Mouse (Mus musculus): ENCODE data around the gene Cd6.

Gene Cd6

DNA sequence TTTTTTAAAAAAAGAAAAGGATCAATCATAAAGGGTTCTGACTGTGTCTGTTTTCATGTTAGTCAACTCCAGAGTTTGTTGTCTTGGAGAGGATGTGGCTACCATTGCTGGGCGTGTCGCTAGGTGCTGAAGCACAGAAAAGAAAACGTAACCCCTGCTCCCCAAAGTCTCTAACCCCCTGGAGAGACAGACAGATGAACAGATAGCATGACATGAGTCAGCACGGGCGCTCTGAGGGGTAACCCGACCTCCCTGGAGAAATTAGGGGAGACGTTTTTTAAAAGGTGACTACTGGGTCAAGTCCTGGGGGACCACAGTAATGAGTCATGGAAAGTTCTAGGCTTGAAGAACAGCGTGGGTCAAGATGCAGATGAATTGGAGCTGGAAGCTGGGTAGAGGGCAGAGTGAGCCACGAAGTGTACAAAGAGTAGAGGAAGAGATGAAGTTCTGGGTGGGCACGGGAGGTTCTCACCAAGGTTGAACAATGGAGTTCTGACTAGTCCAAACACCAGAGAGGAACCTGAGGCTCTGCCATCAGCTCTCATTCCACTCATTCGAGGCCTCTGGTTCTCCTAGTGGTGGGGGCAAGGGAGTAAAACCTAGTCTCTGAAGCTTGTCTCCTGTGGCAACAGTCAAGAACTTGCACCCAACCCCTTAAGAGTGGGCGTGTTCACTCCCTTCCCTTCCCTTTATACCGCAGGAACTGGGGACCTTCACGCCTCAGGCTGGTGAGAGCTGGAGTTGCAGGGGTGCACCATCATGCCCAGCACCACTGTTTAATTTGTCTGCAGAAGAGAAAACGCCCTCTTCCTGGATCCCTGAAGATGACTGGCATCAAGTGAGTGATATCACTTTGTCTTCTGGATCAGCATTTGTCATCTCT is 9.4 kb upstream of the Cd6 start, which contains the start of gene Slc15a3:
Slc15a3 (plus strand) TSS at position 718 of the 883 bp plus-strand sequence.
- in situ Hi-C loops (cut with MboI, MseI): no loop called here

DNA sequence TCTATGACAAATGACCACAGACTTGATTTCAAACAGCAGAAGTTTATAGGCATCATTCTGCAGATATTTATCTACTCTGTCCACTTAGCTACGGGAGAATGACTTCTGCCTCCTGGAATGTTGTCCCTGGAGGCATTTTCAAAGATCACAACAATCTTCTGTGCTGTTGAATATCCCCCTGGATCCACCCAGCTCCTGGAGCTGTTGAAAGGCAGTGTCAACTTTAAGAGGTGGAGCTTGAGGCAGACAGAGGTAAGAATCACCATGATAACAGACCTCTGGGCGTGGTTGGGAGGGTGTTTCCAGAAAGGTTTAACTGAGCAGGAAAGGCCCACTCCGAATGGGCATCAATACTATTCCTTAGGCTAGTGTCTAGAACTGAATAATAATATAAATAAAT is 5.8 kb upstream of the Cd6 start:
- in situ Hi-C loops (cut with MboI, MseI): no loop called here

DNA sequence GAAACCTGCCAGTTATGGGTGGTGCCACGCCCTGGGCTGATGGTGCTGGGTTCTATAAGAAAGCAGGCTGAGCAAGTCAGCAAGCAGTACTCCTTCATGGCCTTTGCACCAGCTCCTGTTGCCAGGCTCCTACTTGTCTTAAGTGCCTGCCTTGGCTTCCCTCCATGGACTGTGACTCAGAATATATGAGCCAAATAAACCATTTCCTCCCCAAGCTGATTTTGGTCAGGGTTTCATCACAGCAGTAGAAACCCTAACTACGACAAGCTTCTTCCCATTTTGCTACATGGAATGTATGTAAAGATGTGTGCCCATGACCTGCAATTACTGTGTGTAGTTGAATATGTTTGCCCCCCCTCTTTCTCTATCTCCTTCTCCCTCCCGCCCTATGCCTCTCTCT is 3.8 kb upstream of the Cd6 start:
- in situ Hi-C loops (cut with MboI, MseI): no loop called here

DNA sequence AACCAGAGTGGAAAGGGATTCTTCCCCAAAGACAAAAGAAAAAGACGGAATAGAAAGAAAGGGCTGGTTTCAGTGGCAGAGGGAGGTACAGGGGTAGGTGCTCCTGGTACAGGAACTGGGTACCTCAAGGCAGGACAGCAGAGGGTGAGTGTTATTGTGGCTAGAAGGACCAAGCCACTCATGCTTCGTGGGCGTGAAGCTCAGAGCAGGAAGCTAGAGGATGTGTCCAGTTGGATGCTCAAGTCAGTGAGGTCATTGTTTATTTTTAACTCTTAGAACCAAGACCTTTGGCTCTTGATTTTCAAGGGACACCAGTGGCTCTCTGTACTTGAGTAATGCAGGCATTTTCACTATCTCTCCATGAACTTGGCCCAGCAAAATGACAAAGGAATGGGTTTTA is 2.2 kb upstream of the Cd6 start:
- in situ Hi-C loops (cut with MboI, MseI): no loop called here

DNA sequence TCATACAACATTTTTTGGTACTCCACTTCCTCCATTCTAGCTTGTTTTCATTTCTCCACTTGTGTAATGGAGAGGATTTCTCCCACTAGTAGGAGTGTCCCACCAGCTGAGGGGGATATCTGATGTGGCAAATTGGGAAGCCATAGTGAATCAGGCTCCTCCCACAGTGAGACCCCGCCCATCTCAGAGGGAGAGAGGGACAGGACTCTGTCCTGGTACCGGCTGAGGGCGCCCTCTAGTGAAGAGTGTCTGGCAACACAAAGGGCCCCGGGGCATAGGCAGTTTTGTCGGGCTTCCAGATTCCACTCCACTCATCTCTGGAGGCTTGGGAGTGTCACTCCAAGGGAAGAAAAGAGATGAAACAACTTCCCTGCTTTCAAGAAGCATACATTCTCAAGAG is 1.6 kb upstream of the Cd6 start:
- in situ Hi-C loops (cut with MboI, MseI): no loop called here

DNA sequence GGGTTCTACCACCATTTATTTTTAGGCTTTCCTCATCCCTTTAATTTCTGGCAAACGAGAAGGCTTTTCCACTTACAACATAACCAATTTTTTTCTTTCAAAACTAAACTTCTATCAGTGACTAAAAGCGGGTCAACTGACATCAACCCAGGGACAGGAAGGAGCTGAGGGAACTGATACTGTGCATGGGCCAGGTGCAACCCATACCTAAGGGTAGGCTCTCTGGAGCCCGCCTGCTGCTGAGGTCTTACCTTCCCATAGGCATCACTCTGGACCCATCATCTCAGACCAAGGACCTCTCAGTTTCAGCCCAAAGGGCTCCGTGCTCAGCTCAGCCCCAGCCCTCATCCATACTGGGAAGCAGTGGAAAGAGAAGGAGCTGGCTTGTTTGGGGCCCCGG is 1.5 kb downstream of the Cd6 start:
- in situ Hi-C loops (cut with MboI, MseI): loop anchor here (5.0 kb wide), 1 partner anchor 91 kb away; the partner anchor contains the start of gene Cd5 (in 2 of the 2)

DNA sequence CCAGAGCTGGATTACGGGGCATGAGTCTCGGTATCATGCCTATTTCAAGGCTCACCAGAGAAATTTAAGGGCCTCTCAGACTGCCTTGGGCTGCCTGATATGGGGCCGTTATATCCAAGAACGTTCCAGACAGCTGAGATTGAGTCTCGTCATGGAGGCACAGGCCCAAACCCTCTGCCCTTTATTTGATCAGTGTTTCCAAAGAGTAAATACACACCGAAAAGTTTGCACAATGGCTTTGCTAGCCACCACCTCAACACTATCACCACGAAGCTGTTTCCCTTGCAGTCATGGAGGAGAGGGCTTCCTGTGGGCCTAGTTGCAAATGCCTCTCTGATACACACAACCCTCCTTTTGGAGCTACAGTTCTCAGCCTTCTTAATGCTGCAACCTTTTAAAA is 5.8 kb downstream of the Cd6 start:
- in situ Hi-C loops (cut with MboI, MseI): no loop called here

DNA sequence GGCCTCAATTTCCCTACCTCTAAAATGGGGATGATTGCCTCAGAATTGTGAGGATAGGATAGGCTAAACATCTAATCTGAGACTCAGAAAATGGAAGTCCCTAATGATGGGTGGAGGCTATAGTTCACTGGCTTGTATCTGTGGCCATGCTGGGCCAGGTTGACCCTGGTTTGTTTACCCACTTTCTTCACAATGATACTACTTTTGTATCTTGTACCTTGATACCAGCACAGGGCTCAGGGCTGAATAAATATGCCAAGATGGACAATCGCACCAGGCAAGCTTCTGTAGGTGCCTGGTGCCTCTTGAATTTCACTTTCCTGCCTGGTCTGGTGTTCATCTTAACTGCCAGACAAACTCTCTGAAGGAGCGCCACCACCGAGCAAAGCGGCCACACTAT is 7.3 kb downstream of the Cd6 start:
- in situ Hi-C loops (cut with MboI, MseI): no loop called here

DNA sequence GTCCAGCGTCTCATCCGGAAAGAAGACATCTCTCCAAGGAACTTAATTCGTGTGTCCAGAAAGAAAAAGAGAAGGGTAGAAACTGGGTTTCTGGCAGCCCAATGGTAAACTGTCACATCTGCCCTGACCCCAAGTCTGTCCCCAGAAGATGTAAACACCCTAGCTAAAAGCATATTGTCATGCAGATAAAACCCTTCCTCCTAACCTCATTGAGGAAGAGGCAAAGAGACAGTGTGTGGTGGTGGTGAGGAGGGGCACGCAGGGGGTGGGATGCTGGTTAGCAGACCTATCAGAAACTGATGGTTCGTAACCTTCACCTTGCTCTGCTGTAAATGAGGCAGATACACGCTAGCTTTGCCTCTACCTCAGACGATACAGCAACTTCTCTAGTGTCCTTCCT is 8.5 kb downstream of the Cd6 start:
- in situ Hi-C loops (cut with MboI, MseI): no loop called here

DNA sequence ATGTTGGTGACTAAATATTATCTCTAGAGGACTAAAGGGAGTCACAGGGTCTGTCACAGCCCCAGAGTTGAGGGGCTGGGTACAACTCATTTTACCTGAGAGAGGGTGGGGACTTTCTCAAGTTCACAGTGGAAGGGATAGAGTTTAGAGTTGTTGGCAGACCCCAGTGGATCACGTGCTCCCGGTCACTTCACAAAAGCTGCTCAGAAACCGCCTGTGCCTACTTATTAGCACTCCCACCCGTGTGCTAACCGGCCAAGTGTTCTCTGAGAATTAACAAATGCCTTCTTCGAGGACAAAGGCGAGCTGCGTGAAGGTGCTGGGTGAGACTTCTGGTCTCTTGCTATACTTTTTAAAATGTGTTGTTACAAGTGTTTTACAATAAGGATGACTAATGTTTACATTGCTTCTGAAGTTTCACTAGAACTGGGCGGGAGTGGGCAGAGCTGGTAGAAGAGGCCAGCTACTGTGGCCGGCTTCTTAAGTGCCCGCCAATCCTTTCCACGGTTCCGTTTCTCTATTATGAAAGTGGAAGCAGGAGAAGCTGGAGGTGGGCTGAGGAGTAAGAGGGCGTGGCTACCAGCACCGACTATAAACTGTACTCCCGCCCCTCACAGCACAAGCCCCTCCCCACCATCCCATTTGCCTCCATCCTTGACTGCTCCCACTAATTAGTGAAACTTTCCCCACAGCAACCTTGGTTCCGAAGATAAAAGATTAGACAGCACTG is 11.5 kb downstream of the Cd6 start:
- in situ Hi-C loops (cut with MboI, MseI): no loop called here

DNA sequence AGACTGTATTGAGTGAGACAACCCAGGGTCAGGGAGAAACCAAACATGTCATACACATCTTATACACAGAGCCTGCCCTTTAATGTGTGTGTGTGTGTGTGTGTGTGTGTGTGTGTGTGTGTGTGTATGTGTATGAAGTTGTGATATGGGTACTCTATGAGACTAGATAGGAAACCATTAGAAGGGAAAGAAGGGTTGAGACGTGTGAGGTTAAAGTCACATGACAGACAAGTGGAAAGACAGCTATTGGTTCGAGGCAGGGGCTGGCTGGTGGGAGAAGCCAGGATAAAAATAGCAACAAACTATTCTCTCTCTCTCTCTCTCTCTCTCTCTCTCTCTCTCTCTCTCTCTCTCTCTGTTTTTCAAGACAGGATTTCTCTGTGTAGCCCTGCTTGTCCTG is 13.4 kb downstream of the Cd6 start:
- in situ Hi-C loops (cut with MboI, MseI): no loop called here

DNA sequence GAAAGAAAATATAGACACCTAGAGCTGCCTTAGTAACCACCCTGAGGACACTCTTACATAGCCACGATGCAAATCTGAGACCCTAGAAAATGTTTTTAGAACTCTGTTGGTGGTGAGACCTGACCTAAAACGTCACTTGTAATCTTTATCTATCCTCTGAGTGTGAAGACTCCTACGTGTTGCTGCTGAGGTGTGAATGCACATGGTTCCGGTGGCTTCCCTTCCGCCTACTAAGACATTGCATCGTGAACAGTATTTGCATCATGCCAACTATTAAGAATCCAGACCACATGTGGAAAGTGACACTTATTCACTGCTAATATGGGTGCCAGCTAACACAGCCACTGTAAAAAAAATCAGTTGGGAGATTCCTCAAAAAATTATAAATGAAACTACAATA is 14.0 kb downstream of the Cd6 start:
- in situ Hi-C loops (cut with MboI, MseI): no loop called here

DNA sequence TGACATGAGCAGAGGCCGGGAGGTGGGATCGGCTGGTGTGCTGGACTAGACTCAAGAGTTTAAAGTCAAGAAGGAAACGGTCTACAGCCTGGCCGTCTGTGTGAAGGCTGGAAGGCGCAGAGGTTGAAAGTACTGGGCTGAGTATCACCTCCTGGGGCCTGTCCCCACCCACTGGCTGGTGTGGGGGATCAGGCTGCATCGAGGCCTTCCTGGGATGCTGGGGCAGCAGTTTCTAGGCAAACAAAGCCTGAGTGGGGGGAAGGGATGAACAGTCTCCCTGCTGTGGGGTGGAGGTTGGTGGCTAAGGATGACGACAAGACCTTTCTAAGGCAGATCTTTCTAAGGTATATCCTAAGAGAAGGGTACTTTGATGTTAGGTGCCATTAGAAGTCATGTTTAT is 16.0 kb downstream of the Cd6 start:
- in situ Hi-C loops (cut with MboI, MseI): no loop called here

DNA sequence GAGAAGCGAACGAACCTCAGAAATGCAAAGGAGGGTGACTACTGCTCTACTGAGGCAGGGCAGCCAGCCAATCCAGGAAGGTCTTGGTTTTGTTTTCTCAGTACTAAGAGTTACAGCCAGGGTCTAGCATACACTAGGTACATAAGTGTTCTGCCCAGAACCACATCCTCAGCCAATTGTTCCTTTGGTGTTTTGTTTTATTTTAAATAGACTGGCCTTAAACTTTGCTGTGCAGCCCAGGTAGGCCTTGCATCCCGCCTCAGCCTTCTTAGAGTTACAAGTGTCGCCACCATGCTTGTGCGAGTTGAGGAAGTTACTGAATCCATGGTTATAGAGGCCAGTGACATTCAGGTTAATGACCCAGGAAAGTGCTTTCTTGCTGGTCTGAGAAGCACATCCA is 16.8 kb downstream of the Cd6 start:
- in situ Hi-C loops (cut with MboI, MseI): no loop called here

DNA sequence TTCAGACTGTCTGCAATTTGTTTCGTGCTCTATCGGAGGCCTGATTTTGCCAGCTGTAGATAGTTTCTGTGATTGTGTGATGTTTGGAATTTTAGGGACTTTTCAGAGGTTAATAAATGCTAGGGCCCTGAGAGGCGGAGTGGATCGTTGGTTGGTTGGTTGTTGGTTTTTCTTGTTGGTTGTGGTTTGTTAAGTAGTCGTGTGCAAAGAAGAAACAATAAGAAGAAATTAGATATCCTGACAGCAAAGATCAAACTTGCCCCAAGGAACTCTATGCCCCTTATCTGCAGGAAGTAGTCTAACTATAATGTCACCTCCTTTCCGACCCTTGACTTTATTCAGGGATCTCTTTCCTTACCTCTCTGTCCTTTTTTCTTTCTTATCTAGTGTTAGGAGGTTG is 18.4 kb downstream of the Cd6 start:
- in situ Hi-C loops (cut with MboI, MseI): no loop called here

DNA sequence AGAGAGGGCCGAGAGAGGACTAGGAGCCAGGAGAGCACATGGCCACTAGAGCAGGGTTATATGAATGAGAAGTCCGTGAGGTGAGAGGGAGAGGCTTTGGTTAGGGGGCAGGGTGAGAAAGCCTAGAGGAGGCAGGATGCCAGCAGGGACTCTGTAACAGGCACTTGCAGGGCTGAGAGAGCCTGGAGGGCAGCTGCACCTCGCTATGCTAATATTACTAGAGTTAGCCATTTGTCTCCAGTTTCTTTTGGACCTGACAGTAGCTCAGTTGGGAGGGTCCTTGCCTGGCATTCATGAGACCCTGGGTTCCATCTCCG is 19.7 kb downstream of the Cd6 start:
- in situ Hi-C loops (cut with MboI, MseI): no loop called here

DNA sequence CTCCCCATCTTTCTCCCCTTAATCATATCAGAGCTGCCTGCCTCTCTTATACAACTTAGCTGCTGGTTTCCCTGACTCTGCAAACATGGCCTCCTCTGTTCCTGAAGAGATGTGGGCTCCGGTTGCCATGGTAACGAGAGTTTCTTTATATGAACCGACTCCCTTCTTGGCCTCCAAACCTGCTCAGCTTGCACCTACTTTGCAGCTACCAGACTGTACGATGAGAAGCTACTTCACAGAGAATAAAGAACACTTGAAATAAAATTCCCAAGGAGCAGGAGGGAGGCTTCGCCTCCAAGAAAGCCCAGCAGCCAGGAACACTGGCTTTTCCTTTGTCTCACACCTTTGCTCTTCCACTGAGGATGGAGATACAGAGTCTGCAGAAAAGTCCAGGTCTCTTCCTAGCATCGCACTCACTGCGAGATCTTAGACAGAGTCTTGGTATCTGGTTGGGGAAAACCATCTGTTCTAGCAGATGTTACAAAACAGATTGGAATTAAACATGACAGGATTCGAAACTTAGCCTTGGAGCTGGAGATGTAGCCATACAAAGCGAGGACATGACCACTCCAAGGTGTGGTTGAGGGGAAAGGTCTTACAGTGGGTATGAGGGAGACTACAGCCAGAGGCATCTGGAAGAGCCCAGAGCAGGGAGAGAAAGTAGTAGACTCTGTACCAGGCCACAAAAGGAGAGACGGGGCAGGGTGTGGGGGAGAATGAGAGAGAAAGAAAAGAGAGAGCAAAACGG is 20.3 kb downstream of the Cd6 start:
- in situ Hi-C loops (cut with MboI, MseI): no loop called here

DNA sequence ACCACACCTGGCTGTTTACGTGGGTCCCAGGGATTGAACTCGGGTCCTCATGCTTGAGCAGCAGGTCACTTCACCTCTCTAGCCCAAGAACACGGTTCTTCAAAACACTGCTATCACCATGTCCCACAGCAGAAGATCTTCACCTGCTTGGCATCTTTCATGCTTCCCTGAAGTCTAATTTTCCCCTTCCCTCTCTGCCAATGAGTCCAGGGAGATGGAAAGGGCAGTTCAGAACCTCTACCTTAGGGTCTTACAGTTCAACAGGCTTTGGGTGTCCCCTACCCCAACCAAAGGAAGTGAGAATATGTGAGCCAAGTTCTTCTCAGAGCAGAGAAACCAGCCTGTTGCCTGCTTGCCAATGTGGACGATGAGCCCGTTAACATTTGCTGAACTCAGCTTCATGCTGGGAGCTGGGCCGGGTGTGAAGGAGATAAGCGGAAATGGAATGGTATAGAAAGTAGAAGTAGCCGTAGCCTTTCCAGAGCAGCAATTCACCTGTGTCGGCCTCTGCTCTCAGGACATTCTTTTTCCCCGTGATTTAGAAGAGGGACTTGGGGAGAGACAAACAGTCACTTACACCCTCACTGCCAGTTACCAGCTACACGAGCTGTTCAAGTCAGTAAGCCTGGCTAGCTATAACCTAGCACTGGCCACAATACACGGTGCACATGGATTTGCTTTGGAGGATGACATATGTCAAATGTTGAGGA is 21.2 kb downstream of the Cd6 start:
- in situ Hi-C loops (cut with MboI, MseI): no loop called here

DNA sequence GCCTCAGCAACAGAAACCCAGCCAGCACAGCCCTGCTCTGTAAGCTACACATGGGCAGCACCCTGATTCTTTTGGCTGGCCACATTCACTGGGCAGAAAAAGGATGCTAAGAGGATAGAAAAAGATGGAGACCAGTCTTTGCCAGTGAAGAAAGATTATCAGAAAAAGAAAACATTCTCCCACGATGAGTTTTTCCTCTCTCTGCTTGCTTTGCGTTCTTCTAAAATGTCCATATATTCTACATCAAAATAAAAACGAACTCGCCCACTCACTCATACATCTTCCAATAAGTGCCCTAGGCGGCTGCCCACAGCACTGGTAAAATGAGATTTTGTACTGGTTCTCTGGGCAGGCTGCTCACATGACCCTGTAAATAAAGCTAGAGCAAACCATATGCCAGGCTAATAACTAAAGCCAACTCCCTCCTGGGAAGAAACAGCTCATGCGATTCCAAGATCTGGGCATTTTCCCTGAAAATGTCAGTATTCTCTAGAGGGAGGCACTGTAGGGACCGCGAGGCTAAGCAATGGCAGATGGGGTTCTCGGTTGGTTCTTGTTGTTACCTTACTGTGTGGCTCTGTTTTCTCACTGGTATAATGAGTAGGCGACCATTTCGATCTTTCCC is 24.1 kb downstream of the Cd6 start:
- in situ Hi-C loops (cut with MboI, MseI): no loop called here

DNA sequence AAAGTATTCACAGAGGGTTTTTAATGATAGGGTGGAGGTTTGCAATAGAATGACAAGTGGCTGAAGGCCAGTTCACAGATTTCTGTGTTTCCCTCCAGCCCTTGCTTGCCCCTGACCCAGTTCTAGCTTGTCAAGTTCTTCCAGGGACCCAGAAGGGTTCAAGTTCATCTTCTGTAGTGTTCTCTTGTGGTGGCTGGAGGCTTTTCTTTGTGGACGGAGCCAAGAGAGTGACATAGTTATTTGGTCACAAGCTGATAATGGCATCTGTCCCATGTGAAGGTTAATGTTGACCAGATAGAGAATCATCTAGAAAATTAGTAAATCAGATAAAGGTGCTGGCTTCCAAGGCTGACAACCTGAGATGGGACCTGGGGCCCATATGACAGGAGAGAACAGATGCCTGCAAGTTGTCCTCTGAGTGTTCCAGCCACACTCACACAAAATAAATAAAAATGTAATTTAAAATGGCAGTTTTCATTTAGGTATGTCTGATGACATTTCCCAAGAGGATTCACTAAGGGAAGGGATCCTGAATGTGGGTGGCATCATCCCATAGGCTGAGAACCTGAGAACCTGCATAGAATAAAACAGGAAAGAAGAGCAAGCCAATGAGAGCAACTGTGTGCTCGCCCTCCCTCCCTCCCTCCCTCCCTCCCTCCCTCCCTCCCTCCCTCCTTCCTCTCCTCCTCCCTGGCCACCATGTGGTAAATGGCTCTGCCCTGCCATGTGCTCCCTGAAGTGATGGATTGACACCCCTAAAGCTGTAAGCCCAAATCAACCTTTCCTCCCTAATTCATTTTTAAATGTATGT is 24.8 kb downstream of the Cd6 start:
- in situ Hi-C loops (cut with MboI, MseI): no loop called here

DNA sequence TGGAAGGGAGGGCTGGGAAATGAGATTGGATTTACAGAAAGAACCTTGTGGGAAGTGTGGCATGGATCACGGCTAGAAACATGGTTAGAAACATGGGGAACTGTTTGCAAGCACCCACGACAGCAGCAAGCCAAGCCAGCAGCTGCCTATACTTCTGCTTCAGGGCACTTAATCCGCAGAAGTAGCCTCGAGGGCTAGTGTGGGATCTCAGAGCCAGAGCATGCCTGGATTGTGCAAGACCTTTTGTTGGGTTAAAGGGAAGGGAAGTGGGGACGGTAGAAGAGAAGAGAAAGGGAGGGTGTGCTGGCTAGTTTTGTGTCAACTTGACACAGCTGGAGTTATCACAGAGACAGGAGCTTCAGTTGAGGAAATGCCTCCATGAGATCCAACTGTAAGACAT is 26.1 kb downstream of the Cd6 start:
- in situ Hi-C loops (cut with MboI, MseI): no loop called here
